Mouse (Mus musculus) ovary, postnatal 14 days (tissue): Measurements from ENCODE around the gene Zfp648.

Source experiments
- DNase-seq: peaks from one replicate; pipeline ENCODE4 v3.0.0; 2022; ENCODE audit warnings: low spot score

Zfp648 gene

DNA sequence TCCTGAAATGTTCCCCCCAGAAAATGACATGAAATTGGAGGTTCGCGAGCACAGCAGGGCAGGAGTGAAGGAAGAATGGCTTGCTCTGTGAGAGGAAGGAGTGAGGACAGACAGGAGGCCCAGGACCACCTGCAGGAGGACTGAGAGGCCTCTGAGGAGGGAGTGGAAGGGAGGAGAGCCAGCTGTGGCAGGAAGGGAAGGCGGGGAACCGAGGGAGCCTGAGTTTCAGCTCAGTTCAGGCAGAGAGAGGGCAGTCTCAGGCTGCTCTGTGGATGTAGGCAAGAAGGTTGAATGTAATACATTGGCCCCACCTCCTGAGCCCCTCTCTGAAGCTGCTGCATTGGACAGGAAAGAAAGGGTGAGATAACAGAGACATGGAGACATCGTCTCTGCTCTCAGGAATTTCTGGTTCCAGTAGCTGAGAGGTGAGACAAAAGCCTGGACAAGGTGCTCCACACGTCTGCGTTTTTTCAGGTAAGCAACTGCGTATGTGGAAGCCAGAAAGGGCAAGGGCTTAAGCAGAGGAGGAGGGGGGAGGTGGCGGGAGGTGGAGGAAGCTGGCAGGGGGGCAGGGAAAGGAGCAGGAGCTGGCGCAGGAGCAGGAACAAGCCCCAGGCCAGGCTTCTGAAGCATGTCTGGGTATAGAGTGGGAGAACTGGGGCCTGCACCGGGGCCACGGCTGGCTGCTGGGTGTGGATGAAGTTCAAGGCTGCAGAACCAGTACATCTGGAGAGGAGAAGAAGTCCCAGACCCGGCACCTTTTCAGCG lies at the start of gene Zfp648:
Zfp648 (plus strand) TSS at position 233 of the 768 bp plus-strand sequence.
- DNase-seq: no peak

- DNase-seq: no peak
Observed at GRCm38 (mm10) chr1:154152539-154152938, 48.4 kb upstream of the Zfp648 start.

DNA sequence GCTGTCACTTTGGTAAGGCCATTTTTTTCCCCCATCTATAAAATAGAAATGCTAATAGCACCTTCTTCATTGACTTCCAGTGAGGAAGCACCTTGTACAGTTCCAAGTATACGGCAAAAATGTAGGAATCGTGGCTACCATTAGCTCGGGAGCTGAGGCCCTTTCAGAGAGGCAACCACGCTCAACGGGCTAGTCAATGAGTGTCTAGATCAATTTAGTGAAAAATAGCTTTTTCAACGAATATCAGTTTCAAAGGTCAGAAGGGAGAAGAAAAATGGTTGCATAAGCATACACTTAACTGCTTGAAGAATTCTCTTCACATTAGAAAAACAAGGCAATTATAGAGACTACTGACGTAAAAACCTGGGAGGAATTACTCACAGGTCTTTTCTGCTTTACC lies 47.2 kb upstream of the Zfp648 start:
- no peak for DNase-seq

DNA sequence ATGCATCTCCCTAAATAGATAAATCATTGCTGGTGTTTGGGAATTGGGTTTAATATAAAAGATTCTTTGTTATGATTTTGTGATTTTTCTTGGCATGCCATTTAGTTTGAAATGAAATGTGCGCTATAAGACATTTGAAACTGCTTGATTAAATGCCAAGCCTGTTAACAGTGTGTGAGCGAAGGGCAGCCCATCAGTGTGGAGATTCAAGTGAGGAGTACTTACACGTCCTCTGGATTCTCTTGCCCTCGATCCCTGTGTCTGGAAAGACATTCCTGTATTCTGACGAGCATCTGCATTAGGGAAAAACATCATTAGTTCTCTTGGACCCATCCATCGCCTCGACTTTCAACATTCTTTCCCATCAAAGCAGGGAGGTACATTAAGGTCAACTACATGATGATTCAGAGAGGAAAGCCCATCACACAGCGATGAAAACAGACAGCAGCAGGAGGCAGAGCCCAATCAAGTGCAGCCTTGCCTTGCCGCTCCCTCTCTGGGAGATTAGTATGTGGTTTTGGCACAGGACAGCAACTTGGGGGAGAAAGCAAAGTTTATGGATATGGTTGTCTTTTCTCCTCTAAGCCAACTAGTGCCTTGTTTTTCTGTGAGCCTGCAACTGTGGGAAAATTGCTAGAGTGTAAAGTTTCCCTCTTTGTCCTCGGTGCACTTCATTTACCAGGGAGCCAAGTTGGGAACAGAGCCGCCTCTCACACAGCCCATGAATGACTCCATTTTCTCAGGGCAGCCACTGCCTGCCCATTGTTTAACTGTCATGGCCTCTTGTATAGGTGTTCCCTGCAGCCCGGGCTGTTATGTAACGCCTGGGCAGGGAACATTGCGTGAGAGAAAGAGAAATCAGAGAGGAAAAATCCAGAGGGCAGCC lies 44.6 kb upstream of the Zfp648 start:
- DNase-seq: no peak

DNA sequence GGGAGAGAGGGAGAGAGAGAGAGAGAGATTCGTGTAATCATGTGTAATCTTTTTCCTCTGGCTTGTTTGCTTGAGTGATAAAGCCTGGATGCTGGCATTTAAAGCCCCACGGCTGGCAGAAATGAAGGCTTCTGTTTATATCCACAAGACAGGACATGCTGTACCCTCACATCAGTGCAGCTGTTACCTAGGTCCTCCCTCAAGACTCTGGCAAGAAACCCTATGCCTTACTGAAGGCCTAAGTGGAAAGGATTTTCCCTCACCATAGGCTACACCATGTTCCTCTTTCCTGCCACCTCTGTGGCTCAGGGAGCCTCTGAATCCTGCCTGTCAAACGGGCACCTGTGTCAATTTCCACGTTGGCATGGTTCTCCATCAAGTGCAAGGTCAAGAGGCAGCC lies 43.9 kb upstream of the Zfp648 start:
- DNase-seq: no peak

DNA sequence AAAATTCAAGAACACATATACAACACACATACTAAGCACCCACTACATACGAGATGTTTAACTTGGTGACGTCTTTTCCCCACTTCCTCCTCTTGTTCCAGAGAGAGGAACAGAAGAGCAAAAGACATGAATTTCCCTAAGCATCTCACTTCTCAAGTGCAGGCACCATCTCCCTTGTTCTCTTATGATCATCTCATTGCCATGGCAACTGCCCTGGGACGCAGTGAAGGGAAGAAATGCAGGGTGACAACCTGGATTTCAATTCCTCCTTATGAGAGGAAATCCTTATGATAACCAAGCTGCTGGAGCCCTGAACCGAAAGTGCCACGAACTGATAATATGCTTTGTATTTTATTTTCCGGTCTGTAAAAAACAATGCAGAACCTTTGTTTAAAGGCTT lies 33.3 kb upstream of the Zfp648 start:
- DNase-seq: no peak

DNA sequence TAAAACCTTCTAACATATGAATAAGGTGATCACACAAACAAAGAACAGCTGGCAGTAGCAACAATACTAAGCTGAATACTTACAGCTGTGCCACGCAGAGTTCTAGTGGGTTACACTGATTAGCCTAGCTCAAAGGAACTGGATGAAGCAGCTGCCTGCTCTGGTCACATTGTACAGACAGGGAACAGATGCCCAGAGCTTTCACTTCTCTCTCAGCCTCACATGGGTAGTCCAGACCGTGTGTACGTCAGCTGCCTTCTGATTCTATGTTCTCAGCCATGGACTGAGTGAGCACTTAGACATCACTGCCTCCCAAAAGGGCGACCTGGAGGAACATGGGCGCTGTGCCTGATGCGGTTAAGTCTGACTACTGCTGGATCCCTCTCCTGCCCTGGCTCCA lies 25.7 kb upstream of the Zfp648 start:
- no peak for DNase-seq

DNA sequence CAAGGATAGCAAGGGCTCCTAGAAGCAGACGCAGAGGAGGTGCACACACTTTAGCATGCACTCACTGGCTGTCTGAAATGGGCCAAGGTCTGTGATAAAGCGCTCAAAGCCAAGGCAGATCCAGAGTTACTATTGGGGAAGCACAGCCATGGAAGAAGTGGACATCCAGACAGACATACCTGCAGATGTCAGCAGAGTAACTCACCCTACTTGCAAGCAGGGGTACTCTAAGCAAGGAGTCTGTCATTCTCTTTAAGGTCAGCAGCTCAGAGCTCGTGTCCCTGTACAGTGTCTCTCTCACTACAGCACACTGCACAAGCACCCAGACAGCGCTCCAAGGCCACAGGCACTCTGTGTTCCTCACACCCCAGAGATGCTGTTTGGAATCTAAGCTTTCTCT lies 23.2 kb upstream of the Zfp648 start:
- no peak for DNase-seq

DNA sequence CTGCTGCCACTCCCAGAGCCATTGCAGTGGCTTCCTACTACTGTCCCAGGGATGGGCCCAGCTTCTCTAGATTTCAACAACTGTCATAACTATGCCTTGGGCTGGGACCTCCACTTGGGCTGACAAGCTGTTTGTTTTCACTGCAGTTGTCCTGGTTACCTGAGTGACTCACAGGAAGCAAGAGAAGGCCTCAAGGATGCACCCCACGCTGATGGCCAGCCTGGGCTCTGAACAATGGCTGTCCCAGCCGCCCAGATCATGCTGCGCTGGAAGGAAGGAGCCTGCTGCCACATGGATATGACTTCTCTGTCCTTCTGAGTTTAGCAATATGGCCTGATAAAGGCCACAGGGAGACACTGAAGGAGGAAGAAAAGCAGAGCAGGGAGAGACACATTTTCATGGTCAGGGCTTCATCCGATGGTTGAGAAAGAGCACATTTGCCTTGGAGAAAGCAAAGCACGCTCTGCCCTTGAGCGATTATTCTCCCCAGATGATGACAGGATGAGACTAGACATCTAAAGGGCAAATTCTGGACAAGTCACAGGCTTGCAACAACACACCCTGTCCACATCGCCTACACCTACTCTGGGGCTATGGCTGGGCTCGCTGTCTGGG lies 22.3 kb upstream of the Zfp648 start:
- DNase-seq: no peak

GRCm38 (mm10) chr1:154180952-154181351 lies 20.0 kb upstream of the Zfp648 start:
- DNase-seq: peak; percentile 82

DNA sequence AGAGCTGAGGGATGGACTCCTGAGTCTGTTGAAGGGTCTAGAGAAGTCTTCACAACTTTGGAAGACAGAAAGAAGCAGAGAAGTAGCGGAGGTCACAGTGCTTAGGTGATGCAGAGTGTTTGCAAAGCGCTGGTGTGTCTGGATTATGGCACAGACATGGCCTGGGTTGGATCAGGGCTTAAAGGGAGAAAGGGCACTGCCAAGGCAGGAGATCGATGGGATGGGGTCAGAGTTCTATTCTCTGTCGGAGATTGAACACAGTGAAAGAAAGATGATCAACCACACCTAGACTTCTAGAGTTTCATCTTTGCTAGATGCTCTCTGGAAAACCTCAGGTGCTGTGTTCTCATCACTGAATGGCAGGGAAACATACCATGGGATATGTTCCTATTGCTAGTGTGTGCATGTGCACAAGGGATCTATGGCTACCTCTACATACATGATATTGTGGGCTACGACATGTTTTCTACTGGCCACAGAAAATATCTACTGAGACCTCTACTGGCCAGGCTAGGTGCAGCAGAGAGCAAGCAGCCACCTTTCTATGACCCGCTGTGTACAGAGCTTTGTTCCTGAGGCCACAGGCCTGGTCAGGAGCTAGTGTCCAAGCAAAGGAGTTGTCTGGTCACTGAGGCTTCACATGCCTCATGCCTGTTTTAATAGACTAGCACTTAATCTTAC lies 18.5 kb upstream of the Zfp648 start:
- DNase-seq: no peak

DNA sequence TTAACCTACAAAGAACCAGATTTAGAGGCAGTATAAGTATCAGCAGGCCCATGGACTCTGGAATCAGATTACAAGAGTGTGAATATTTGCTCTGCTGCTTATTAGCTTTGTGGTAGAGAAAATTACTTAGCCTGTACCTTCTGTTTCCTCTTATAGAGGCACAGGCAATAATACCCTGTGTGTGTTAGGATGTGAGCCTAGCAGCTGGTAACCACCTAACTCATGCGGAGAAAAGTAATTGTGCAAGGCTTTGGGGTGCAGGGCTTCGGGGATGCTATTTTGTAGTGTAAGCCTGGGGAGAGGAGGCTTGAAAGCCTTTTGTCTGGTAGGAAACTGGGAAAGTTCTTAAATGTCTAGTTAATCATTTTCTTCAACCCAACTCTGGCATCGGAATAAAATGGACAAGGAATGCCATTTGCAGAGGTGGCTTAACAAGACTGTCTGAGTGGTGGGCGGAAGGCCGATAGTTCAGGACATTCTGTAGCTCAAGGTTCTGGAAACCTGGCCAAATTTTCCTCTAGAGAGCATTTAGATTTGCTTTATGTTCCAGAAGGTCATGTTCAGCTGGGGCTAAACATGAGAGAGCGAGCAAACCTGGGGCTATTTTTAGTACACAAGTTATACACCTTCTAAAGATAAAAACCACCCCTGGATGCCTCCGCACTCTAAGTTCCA lies 17.8 kb upstream of the Zfp648 start:
- DNase-seq: no peak

GRCm38 (mm10) chr1:154188229-154188628 lies 12.8 kb upstream of the Zfp648 start:
- DNase-seq: no peak

DNA sequence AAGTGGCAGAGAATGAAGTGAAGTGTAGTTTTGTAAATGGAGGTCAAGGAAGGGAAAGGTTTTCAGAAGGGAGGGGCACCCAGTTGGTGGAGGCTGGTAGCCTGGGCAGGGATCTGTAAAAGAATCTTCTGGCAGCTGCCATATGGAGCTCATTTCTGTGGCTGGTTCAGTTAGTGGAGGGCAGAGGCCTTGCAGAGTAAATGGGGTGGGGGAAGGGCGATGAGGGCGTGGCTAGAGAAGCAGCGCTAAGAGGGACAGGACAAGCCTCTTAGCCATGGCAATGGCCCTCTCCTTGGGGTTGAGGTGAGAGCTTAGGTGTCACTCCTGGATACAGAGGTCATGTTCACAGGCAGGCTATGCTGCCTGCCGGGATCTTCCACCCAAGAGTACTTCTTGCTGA lies 12.4 kb upstream of the Zfp648 start:
- no peak for DNase-seq

- DNase-seq: peak; percentile 27
Observed at GRCm38 (mm10) chr1:154189842-154190530, 11.0 kb upstream of the Zfp648 start.

- DNase-seq: no peak
Observed at GRCm38 (mm10) chr1:154198896-154199295, 2.1 kb upstream of the Zfp648 start.

DNA sequence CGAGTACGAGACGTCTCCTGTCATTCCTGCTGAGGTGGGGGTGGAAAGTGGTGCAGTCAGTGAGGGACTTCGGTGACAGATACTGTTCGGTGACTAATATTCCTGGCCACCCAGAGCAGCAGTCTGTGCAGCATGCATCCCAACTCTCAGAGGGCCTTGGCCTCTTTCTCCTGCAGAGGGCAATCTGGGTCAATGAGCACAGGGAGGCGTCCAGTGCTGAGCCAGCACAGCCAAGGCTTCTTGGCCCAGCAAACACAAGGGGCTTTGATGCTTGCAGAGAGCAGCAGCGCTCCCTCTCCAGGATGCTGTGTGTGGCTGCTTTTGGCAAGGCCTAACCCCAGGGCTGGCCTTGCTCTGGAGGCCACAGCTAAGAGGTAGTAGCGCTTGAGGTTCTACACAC lies 1.6 kb downstream of the Zfp648 start:
- DNase-seq: no peak

GRCm38 (mm10) chr1:154203386-154203785 lies 2.4 kb downstream of the Zfp648 start:
- no peak for DNase-seq

GRCm38 (mm10) chr1:154204652-154205573 lies 3.9 kb downstream of the Zfp648 start:
- no peak for DNase-seq

DNA sequence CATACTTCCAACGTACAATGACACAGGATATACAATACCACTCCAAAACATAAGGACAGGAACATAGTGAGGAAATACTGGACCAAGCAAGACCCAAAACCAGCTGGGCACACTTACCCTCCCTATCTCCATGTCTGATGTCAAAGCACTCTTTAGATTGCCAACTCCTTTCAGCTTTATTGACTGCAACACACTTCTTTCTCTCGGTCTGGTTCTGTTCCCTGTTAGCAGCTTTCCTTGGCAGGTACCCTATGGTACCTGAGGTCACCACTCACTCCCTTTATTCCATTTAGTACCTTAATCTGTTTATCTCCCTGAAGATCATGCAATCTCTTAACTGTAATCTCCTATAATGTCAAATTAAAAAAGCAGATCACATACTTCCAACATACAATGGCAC lies 19.0 kb downstream of the Zfp648 start:
- DNase-seq: no peak
